Mouse (Mus musculus) gastrocnemius, postnatal 36 days (tissue): ENCODE results near the gene Rnf220. TPM values are rescaled to one million over a fixed set of nuclear protein-coding genes. Genes with fewer than 3 reads are reported as not detected.
A peak's percentile ranks its signal among the peaks of the same experiment; 100 is the strongest.

Source experiments
- DNase-seq, 2 experiments: peaks; one replicate each; pipeline ENCODE4 v3.0.0; 2022
- intact Hi-C: fragments of 180-260 bp; cut with DNase I; formaldehyde crosslinking; loops from one replicate; pipeline ENCODE4 v1.15.1; 2025
- total RNA-seq, 2 experiments: library from RNA; stranded (reverse); gene quantifications; 2 replicates each; pipeline ENCODE4 v1.2.3; 2021

Gene Rnf220
- total RNA-seq, 2 experiments from 2014 or later, result 43.5 to 46.1 TPM

DNA sequence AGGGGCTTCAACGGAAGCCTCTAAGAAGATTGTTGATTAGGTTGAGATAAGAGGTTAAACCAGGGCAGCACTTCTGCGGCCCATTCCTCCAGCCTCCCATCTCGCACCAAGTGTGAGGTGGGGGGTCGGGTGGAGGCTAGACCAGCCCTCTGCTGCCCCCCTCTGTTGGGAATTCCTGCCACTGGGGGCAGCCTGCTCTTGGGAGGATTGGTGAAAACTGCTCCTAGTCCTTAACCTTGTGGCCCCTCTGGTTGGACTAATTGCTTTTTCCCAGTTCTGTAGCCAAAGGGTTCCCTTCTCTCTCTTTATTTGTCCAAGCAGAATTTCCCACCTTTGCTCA lies 183.8 kb downstream of the Rnf220 start:
- no peak for DNase-seq

DNA sequence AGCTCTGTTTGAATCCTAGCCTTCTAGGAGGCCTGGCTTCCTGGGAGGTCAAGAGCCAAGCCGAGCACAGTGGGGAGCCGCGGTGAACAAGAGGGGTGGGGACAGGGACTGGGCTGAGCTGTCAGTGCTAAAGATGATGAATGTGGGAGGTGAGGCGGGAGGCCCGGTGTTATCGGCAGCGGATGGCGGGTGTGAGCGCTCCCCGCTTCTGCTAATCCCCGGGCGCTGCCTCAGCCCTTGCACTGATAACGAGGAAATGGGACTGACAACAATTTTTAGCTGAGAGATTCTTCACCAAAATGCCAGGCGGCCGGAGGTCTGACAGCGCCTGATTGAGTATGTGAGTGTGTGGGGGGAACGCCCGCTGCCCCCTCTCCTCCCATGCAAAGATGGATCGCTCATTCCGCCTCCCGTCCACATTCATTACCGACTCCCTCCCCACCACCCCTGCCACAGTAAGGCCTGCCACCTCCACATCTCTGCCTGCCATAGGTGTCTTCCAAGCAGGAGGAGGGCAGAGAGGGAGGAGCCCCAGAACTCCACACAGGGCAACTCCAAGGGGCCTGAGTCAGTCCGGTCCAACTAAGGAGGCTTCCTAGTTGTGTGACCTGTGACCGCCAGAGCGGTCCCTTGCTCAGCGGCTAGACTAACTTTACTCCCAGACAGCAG lies 184.3 kb downstream of the Rnf220 start:
- DNase-seq, result no peak
- intact Hi-C loops, result loop anchor here (2.0 kb wide), 1 partner anchor 42 kb away; no protein-coding TSS in a partner anchor

More for the DNA sequence above, 183.8 kb downstream of the Rnf220 start:
- intact Hi-C loops, result loop anchor here (2.0 kb wide), 1 partner anchor 42 kb away; no protein-coding TSS in a partner anchor

DNA sequence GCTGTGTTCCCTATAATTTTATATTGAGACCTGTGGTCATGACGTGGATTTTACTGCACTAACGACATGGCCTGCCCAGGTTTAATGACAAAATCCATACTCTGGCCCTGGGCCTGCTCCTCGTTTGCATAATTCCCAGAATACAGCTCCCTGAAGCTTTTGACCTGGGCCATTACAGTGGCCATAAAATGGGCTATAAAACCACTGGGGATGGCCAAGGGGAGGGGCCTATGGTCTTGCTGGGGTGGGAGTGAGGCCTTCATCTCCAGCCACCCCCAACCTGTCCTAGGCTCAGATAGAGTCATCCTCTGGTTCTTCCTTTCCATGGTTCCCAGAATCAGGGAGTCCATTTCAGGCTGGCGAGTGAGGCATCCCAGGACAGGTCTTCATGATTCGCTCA lies 185.0 kb downstream of the Rnf220 start:
- DNase-seq, result no peak

DNA sequence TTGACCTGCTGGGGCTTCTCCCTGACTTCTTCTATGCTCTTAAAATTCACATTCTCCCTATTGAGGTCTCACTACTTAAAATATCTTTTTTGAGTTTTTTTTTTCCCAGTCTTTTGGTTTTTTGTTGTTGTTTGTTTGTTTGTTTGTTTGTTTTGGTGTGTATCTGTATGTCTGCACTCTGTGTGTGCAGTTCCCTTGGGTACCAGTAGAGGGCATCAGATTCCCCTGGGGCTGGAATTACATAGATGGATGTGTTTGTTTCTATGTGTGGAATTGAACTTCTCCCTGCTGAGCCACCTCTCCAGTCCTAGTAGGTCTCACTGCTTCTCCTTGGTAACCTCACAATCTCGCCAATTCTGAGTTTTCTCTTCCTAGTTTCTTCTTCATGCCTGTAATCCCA lies 187.4 kb downstream of the Rnf220 start:
- intact Hi-C loops, result no loop called here
- DNase-seq, result no peak

More for the DNA sequence above, 185.0 kb downstream of the Rnf220 start:
- intact Hi-C loops, result loop anchor here (2.0 kb wide), 1 partner anchor 41 kb away; no protein-coding TSS in a partner anchor

DNA sequence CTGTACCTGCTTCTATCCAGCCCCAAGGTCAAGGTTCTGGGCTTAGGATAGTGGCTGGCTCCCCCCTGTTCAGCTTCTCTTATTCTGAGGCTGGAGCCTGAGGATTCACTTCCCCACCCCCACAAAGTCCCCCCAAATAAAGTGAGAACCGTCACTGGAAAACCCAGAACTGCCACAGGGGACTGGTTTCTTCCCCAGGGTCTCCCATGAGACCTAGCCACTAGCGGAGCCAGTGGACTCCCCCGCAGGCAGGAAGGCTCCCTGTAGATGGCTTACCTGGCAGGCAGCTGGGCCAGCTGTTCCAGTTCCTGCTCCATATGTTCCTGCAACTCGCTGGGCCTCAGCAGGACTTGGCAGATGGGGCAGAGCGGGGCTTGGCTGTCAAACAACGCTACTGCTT lies 189.6 kb downstream of the Rnf220 start:
- no peak for DNase-seq
- intact Hi-C loops, result no loop called here

DNA sequence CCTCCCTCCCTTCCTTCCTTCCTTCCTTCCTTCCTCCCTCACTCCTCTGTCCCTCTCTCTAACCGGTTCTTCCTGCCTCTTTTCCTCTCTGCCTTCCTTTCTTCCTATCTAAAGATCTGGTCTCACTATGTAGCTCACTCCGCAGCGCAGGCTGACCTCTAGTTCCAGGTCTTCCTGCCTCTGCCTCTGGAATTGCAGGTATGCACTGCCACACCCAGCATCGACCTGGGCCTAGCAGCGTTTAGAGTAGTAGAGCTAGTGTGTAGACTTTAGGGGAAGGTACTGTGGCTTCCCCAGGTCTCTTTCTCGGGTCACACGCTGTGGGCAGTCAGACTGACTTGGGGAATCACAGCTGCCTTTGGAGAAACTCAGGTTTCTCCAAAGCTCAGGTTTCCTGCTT lies 191.4 kb downstream of the Rnf220 start:
- intact Hi-C loops, result no loop called here
- no peak for DNase-seq

DNA sequence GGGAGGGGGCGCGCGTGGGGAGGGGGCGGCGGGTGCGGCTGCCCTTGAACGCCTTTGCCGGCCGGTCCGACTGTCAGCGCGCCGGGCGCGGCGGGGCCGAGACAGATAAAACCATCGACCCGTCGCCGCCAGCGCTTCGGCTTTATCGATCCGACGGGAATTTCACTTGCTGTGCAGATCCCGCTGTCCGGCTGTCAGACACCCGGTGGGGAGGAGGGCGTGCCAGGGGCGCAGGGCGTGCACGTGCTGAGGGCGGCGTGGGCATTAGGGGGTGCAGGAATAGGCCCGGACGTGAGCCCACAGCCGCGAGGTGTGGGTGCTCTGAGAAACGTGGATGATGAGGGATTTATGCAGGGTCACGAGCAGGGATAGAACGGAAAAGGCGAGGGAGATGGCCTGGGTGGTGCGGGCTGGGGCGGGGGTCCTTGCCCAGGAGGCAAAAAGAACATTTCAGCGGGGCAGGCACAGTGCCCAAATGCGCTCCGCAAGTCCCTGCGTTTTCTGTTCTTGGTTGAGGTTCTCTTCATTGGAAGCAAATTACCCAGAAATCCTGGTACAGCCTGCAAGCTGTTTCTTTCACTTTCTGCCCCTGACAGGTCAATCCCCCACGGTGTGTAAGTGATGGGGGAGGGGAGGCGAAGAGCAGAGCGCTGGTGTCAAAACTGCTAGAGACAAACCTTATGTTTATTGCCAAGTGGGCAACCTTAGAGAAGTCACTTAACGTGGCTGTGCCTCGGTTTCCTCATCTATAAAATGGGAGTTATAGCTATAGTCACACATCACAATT lies 192.4 kb downstream of the Rnf220 start:
- no peak for DNase-seq
- intact Hi-C loops, result no loop called here

DNA sequence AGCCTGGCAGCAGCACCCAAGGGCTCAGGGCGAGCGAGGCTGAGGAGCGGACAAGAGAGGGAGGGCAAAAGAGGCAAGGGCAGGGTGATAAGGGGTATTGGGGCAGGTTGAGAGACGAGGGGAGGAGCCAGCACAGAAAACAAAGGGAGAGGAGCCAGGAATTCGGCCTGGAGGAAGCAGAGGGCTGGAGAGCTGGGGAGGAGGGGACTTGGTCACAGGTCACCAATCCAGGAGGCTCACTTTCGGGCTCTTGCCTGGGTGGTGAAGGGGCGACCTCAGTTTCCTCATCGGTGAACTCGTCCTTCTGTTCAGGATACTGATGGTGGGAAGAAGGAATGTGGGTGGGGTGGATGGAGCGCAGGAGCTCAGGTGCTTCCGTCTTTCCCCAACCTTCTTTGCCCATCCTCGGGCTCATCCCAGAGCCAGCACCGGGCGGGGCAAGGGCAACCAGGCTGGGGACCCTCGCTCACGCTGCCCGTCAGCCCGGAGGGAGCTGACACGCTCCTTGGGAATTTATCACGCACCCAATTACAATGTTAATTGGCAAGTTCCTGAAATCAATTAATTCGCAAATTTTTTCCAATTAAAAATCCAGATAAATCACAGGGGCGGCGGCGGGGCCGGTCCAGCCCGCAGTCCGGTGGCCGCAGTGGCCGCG lies 193.1 kb downstream of the Rnf220 start:
- no peak for DNase-seq
- intact Hi-C loops, result no loop called here

DNA sequence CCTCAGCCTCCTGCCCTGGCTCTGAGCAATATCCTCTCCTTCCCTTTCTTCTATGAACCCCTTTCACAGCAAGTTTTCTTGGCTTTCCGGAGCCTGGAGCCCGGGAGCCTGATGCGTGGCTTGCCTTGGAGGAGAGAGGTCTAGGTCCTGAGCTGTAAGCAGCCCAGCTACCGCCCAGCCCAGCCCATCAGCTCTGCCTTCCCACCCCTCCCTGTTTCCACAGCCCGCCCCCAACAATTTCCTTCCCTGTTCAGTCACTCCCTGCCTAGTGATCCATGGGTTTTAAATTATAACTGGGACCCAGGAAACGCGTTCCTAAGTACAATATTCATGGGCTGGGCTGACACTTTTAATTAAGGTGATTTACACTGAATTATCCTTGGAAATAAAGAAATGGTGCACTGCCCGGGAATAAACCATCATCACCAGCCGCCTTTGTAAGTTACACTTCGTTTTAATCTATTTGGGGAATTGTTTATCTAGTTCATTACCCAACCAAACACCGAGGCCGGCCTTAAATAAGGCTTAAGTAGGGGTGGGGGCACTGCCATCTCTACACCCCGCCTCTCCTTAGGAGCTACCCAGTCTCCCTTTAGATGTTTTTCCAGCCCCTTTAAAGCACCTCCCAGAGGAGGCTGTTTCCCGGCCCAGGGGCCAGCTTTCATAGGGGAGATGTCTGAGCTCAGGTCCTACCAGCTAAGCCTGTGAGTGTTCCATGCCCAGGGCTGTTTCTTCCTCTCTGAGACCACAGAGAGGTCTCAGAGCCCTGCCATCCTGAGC lies 194.6 kb downstream of the Rnf220 start:
- DNase-seq, result no peak
- intact Hi-C loops, result no loop called here

DNA sequence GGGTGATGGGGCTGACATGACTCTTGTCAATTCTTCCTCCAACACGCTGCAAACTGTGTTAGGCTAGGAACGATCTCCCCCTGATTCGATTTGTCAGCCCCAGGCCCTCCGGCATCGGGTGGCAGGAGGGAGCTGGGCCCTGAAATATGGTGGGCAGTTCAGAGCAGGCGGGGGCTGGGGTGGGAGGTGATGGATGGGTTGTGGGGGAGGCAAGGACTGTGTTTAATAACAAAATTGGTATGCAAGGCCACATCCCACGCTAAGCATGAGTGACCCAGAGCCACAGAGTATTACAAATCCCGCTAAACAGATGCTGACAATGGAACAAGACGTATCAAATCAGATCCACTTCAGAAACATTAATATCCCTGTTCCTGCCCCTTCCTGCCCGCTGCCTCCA lies 196.9 kb downstream of the Rnf220 start:
- intact Hi-C loops, result no loop called here
- DNase-seq, result no peak

DNA sequence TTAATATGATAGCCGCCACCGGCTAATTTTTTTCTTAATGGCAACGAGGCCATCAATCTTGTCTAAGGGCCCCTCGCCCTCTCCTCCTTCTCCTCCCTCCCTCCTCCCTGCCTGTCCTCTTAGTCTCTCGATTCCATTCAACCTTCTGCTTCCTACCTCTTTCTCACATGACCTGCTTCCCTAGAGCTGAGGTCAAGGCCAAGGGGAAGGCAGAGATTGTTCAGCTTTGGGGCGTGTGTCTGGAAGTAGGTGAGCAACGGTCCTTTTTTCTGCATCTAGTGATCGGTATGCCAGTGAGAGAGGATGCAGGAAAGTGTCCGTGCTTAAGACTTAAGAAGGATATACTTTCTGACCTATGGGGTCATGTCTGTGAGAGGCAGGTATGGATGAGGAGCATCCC lies 199.0 kb downstream of the Rnf220 start:
- intact Hi-C loops, result no loop called here
- no peak for DNase-seq

DNA sequence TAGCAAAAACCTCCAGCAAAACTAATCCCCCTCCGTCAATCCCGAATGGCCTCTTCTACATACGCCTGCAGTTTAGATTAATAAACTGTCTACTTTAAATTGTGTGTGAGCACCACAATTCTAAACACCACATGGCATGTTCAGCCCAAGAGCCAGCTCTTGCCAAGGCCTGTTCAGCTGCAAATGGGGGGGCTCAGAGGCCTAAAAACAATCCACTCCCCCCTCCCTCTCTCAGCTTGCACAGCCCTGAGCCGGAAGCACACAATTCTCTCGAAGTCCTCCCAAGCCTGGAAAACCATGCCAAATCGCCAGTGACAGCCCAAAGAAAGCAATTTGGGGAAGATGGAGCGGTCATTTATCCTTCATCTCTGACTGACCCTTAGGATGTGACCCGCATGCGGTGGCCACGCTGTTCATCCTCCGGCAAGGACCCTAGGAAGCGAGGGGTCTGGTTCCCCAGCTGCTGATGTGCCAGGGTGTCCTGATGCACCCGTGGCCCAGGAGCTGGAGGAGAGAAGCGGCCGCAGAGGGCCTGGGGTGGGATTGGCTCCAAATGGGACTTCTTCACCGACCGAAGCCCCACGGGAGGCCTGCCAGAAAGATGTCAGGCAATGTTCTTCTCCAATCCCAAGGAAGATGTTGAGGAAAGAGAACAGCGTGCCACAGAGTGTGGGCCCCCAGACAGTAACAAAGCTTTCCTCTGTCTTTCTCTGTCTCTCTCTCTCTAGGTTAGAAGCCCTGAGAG lies 199.8 kb downstream of the Rnf220 start:
- intact Hi-C loops, result no loop called here
- no peak for DNase-seq

DNA sequence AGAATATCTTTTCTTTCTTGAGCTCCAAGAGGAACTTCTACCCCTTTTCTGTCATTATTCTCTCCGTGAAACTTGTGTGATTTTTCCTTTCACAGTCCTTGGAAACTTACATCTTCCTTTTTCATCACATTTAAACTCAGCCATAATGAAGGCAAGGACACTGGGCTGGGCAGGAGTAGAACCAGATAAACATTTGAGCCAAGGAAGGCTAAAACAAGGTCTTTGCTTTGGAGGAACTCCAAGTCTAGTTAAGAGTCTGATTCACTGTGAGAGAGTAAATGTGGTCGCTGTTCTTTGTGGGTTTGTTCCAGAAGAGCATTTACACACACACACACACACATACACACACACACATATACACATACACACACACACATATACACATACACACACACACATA lies 205.2 kb downstream of the Rnf220 start:
- intact Hi-C loops, result no loop called here
- no peak for DNase-seq

DNA sequence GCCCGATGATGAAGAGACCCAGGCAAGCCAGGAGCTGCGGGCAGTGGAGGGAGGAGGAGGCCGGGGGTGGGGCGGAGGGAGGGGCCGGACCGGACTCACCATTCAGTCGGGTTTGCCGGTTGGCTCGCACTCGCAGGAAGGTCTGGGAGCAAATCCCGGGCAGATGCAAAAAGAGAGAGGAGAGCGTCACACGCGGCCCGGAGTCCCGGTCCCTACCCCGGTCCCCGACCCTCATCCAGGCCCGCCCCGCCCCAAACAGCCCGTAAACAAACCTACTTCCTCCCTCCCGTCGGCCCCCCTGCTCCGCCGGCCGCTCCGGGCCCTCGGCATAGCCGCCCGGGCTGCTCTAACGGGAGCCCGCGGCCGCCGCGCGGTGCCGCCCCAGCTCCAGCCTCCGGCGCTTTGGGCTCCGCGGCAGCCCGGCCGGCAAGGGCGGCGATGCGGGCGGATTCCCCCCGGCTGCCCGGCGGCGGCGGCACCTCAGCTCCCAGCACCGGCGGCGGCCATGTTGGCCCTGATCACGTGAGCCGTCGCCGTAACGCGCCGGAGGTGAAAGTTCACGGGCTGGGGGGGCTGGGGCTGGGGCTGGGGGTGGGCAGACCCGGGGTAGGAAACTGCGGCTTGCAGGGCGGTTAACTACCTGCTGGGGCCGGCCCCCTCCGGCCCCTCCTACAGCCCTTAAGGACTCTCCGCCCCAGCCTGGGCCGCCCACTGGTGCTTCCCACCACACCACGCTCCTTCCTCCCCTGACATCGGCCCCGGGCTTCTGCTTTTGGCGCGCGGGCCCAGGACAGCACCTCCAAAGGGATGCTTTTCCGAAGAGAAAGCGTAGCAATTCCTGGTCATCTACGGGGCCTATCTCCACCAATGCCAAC lies 207.7 kb downstream of the Rnf220 start:
- peak; percentile 72 to 76 for DNase-seq
- intact Hi-C loops, result no loop called here

DNA sequence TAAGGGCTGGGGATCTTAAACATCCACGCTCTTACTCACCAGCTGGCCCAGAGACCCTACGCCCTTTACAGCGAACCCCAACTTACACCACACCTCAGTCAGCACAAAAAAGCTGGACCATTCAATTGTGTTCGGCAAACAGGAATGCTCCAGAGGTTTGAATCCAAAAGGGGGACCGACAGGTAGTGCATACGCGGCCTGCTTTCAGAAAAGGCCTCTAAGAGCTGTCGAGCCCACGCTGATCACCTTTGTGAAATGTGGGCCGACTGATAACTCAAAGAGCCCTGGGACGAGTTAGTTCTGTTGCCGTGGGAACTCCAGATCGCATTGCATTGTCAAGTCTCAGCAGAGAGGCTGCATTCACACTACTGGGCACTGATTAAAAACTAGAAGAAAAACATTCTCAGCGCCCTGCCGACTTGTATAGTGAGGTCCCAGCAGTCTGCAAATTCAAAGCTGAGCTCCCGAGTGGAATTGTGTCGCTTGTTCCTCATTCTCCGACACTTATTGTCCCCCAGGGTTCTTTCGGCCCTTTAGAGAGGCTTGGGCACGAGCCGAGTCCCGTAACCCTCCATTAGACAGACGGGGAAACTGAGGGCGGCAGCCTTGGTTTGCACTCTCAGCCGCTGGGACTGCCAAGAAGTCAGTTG lies 208.4 kb downstream of the Rnf220 start:
- intact Hi-C loops, result no loop called here
- no peak for DNase-seq

DNA sequence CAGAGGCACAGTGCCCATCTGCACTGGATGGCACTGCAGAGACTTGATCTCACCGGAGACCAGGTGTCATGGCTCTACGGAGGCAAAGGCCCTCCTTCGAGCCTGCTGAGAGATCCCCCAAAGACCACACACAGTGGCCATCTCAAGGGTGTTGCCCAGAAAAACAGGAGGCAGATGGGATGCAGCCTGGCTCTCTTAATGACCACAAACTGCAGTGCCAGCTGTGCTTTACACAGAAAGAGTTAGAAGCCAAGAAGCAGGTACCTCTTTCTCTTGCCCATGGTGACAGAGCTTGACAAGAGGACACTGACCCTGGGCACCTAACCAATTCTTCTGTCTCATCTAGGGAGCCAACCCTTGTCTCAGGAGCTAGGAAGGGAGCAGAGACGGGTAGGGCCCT lies 212.5 kb downstream of the Rnf220 start:
- no peak for DNase-seq
- intact Hi-C loops, result no loop called here

DNA sequence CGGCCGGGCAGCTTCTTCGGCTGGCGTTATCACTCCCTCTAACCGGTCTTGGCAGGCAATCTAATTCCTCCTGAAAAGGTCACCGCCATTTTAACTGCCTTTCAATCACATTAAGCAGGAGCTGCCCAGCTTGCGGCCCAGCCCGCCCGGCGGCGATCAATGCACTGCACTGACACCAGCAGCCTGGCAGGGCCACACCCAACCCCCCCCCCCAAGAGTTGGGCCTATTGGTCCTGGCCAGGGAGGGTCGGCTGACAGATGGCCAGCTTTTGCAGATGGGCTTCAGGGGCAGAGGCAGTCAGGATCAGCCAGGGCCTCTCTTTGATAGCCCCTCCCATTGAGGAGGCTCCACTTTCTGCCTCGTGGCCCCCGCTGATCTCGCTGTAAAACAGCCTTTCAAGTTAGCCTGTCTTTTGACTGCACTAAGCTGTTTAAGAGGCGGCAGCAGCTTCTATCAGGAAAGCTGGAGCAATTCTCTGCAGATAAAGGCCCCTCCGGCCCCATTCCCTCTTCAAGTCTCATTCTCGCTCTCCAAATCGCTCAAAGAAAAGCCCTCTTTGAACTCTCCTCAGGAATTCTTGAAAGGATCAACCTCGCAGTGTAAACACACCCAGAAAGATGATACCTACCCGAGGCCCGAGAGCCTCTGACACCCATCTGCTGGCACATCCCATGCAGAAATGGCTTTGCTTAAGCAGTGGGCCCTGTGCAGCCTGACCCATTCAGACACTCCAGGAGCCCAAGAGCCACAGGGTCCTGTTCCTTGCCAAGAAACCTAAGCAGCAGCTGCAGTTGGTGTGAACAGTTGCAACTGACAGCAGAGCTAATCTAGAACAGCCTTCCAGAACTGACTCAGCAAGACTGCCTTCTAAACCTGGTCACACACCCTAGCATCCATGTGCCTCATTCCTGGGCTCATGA lies 213.3 kb downstream of the Rnf220 start:
- intact Hi-C loops, result no loop called here
- DNase-seq, result no peak
